Mouse (Mus musculus) kidney, postnatal 0 days (tissue): ENCODE data around the gene Carf. TPM values are rescaled to one million over a fixed set of nuclear protein-coding genes. Genes with fewer than 3 reads are reported as not detected.

Experiments used
- ATAC-seq: fragments of 200-750 bp; cut with Nextera tagmentation; replicated peaks from 2 replicates; pipeline ENCODE4 v1.8.0; 2017; ENCODE audit warnings: low read depth, moderate number of reproducible peaks, moderate TSS enrichment, moderate library complexity; ENCODE audit not compliant: low FRiP score
- DNase-seq: peaks from one replicate; pipeline ENCODE4 v3.0.0-alpha.2; 2016; ENCODE audit warnings: low spot score
- H3K27ac ChIP-seq: fragments of 300-500 bp; sonication (generic); 2 replicates; pipeline ENCODE4 v1.5.1; 2014; ENCODE audit warnings: mild to moderate bottlenecking
- H3K27me3 ChIP-seq: fragments of 300-500 bp; sonication (generic); 2 replicates; pipeline ENCODE4 v1.6.1; 2014; ENCODE audit warnings: low read length, mixed read lengths; ENCODE audit not compliant: insufficient read depth
- H3K36me3 ChIP-seq: fragments of 300-500 bp; sonication (generic); 2 replicates; pipeline ENCODE4 v1.6.1; 2014; ENCODE audit warnings: low read length, mixed read lengths; ENCODE audit not compliant: insufficient read depth
- H3K4me1 ChIP-seq: fragments of 300-500 bp; sonication (generic); replicated peaks from 2 replicates; pipeline ENCODE4 v1.6.1; 2014; ENCODE audit warnings: antibody characterized with exemption, low read length, mixed read lengths; ENCODE audit not compliant: insufficient read depth
- H3K4me2 ChIP-seq: fragments of 300-500 bp; sonication (generic); 2 replicates; pipeline ENCODE4 v1.6.1; 2014; ENCODE audit warnings: mild to moderate bottlenecking, low read length, moderate library complexity, mixed read lengths
- H3K4me3 ChIP-seq: fragments of 300-500 bp; sonication (generic); replicated peaks from 2 replicates; pipeline ENCODE4 v1.5.1; 2014; ENCODE audit warnings: low read depth, low read length
- H3K9ac ChIP-seq: fragments of 300-500 bp; sonication (generic); 2 replicates; pipeline ENCODE4 v1.6.1; 2014; ENCODE audit warnings: low read depth, low read length
- H3K9me3 ChIP-seq: fragments of 300-500 bp; sonication (generic); replicated peaks from 2 replicates; pipeline ENCODE4 v1.6.1; 2016; ENCODE audit warnings: low read length, inconsistent platforms, mixed read lengths
- CTCF ChIP-seq: IDR thresholded peaks from 2 replicates; pipeline ENCODE4 v1.5.1; 2016; ENCODE audit warnings: antibody characterized with exemption, low read depth, mild to moderate bottlenecking, moderate library complexity
- WGBS: fragments of 180-500 bp; shearing (Covaris S2); extraction: QIAGEN DNeasy Blood & Tissue Kit; methylation state at CpG from one replicate; pipeline ENCODE4 v1.1.7; 2014; 5-methylcytosine and 5-hydroxymethylcytosine counted together
- polyA plus RNA-seq: library from polyadenylated mRNA; unstranded; fragments of >200 nt; fragmentation: Nextera tagmentation; extraction: Ambion mirVana; gene quantifications from 2 replicates; pipeline ENCODE4 v1.2.1, GENCODE M21; 2015

Gene Carf
- polyA plus RNA-seq, 1 experiment from 2014 or later = 4.6 TPM

- no peak overlapping the region for H3K27ac ChIP-seq
- TF ChIP-seq CTCF = peak; percentile 44; the same call in 1 of the 2 replicates
- no peaks in the 10 kb centered on the region for H3K9me3 ChIP-seq
- DNase-seq (no peak), ATAC-seq (no peak)
- peaks cover 10% of the 10 kb centered on the region for H3K36me3 ChIP-seq
- no peaks in the 10 kb centered on the region for H3K4me1 ChIP-seq
- no peak overlapping the region for H3K9ac ChIP-seq
- WGBS = 79% methylated on average over 3 of the region's 3 CpGs
- no peaks in the 10 kb centered on the region for H3K27me3 ChIP-seq
- no peak overlapping the region for H3K4me3 ChIP-seq
- H3K4me2 ChIP-seq = no peak overlapping the region
These were observed 98.8 kb downstream of the Carf start for GRCm38 (mm10) chr1:60196813-60197212.

GRCm38 (mm10) chr1:60199006-60199405 is 101.0 kb downstream of the Carf start:
- Histone ChIP-seq H3K9ac (no peak overlapping the region), H3K4me1 (no peaks in the 10 kb centered on the region), H3K36me3 (peaks cover 26% of the 10 kb centered on the region), H3K4me2 (no peak overlapping the region), H3K27ac (no peak overlapping the region), H3K27me3 (no peaks in the 10 kb centered on the region), H3K4me3 (no peak overlapping the region), H3K9me3 (no peaks in the 10 kb centered on the region; the same call in 1 of the 2 replicates)
- ATAC-seq (no peak), DNase-seq (no peak)
- WGBS = 76% methylated on average over 4 of the region's 4 CpGs
- no peak for TF ChIP-seq CTCF

Other genes starting within 250 kb of the Carf start
- gene Fam117b, start 185.2 kb upstream of the Carf start, polyA plus RNA-seq = 10.7 and 10.9 TPM in 2 replicates
- 1.4 and 1.7 TPM in 2 replicates for gene Ica1l, start 55.1 kb upstream of the Carf start, polyA plus RNA-seq
- 44.9 and 47.9 TPM in 2 replicates for gene Wdr12, start 398 bp downstream of the Carf start, polyA plus RNA-seq
- gene Nbeal1, start 82.4 kb downstream of the Carf start, polyA plus RNA-seq = 7.9 TPM in 2 replicates
- gene Cyp20a1, start 245.1 kb downstream of the Carf start, polyA plus RNA-seq = 17.7 and 18.0 TPM in 2 replicates